Mouse (Mus musculus) embryonic facial prominence, embryonic 11.5 days (tissue): ENCODE measurements around the gene Epha3. TPM values are rescaled to one million over a fixed set of nuclear protein-coding genes. Genes with fewer than 3 reads are reported as not detected.

Source experiments
- ATAC-seq: fragments of 200-750 bp; cut with Nextera tagmentation; replicated peaks from 2 replicates; pipeline ENCODE4 v1.8.0; 2017; ENCODE audit warnings: low read depth; ENCODE audit not compliant: insufficient number of reproducible peaks, low FRiP score, low TSS enrichment
- DNase-seq: peaks from one replicate; pipeline ENCODE4 v3.0.0-alpha.2; 2015; ENCODE audit warnings: low spot score
- H3K27ac ChIP-seq: fragments of 300-500 bp; sonication (generic); replicated peaks from 2 replicates; pipeline ENCODE4 v1.5.1; 2014; ENCODE audit warnings: mild to moderate bottlenecking, low read depth, low read length, control low read depth
- H3K27me3 ChIP-seq: fragments of 300-500 bp; sonication (generic); 2 replicates; pipeline ENCODE4 v1.6.1; 2014; ENCODE audit warnings: mild to moderate bottlenecking, low read length, moderate library complexity, mixed read lengths; ENCODE audit not compliant: control insufficient read depth, insufficient read depth
- H3K36me3 ChIP-seq: fragments of 300-500 bp; sonication (generic); replicated peaks from 2 replicates; pipeline ENCODE4 v1.6.1; 2014; ENCODE audit warnings: low read depth, mild to moderate bottlenecking, low read length, moderate library complexity, mixed read lengths; ENCODE audit not compliant: control insufficient read depth, insufficient read depth
- H3K4me1 ChIP-seq: fragments of 300-500 bp; sonication (generic); 2 replicates; pipeline ENCODE4 v1.6.1; 2014; ENCODE audit warnings: low read length, mixed read lengths; ENCODE audit not compliant: control insufficient read depth, insufficient read depth
- H3K4me2 ChIP-seq: fragments of 300-500 bp; sonication (generic); 2 replicates; pipeline ENCODE4 v1.6.1; 2014; ENCODE audit warnings: low read depth, mild to moderate bottlenecking, control low read depth, low read length, moderate library complexity
- H3K4me3 ChIP-seq: fragments of 300-500 bp; sonication (generic); 2 replicates; pipeline ENCODE4 v1.5.1; 2014; ENCODE audit warnings: low read depth, low read length, control low read depth
- H3K9ac ChIP-seq: fragments of 300-500 bp; sonication (generic); replicated peaks from 2 replicates; pipeline ENCODE4 v1.6.1; 2014; ENCODE audit warnings: mild to moderate bottlenecking, control low read depth, low read length
- H3K9me3 ChIP-seq: fragments of 300-500 bp; sonication (generic); replicated peaks from 2 replicates; pipeline ENCODE4 v1.6.1; 2016; ENCODE audit warnings: mild to moderate bottlenecking, low read length, inconsistent platforms, mixed read lengths; ENCODE audit not compliant: control insufficient read depth
- WGBS: fragments of 180-500 bp; shearing (Covaris S2); extraction: QIAGEN DNeasy Blood & Tissue Kit; methylation state at CpG from one replicate; pipeline ENCODE4 v1.1.7; 2014; 5-methylcytosine and 5-hydroxymethylcytosine counted together
- polyA plus RNA-seq: library from polyadenylated mRNA; unstranded; fragments of >200 nt; fragmentation: Nextera tagmentation; extraction: Ambion mirVana; gene quantifications from 2 replicates; pipeline ENCODE4 v1.2.1, GENCODE M21; 2014

Gene Epha3
- polyA plus RNA-seq, 1 experiment from 2014 or later: 51.5 TPM

DNA sequence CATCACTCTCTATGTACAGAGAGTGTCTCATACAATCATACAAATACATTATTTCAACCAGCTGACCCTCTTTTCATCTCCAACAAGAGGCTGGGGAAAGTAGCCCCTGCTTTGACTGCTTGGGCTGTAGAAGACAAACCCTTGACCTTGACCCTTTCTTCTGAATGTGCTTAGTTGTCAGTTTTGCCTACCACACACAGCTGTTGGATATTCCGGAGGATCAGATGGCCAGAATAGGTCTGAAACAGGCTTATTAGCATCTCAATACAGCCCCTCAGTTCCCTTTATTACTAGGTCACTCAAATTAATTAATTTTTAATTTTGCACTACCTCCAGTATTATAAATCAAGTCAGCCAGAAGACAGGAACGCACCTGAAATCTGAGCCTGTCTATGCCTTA is 116.2 kb downstream of the Epha3 start:
- H3K4me3 ChIP-seq: no peak overlapping the region
- DNase-seq (peak; percentile 19), ATAC-seq (peak; percentile 68)

GRCm38 (mm10) chr16:63745465-63745864 is 118.5 kb downstream of the Epha3 start:
- H3K9ac ChIP-seq: no peak overlapping the region

More for the DNA sequence above, 116.2 kb downstream of the Epha3 start:
- Histone ChIP-seq H3K36me3 (no peaks in the 10 kb centered on the region), H3K4me1 (no peaks in the 10 kb centered on the region), H3K9me3 (no peaks in the 10 kb centered on the region), H3K4me2 (no peak overlapping the region), H3K27me3 (no peaks in the 10 kb centered on the region), H3K9ac (no peak overlapping the region), H3K27ac (no peak overlapping the region)
- 37% methylated on average over 2 of the region's 2 CpGs for WGBS

GRCm38 (mm10) chr16:63743208-63743854 is 120.6 kb downstream of the Epha3 start:
- H3K36me3 ChIP-seq: no peaks in the 10 kb centered on the region
- H3K4me2 ChIP-seq: no peak overlapping the region
- no peaks in the 10 kb centered on the region for H3K9me3 ChIP-seq
- no peaks in the 10 kb centered on the region for H3K27me3 ChIP-seq
- no peak overlapping the region for H3K9ac ChIP-seq
- no peak overlapping the region for H3K27ac ChIP-seq
- ATAC-seq: no peak
- H3K4me3 ChIP-seq: no peak overlapping the region
- DNase-seq: no peak
- H3K4me1 ChIP-seq: no peaks in the 10 kb centered on the region
- WGBS: 73% methylated on average over 9 of the region's 9 CpGs

More at GRCm38 (mm10) chr16:63745465-63745864, 118.5 kb downstream of the Epha3 start:
- Histone ChIP-seq H3K36me3 (no peaks in the 10 kb centered on the region), H3K27me3 (no peaks in the 10 kb centered on the region), H3K4me1 (no peaks in the 10 kb centered on the region), H3K4me2 (no peak overlapping the region), H3K9me3 (no peaks in the 10 kb centered on the region), H3K27ac (no peak overlapping the region), H3K4me3 (no peak overlapping the region)
- DNase-seq (peak; percentile 58), ATAC-seq (no peak)
- WGBS: 33% methylated on average over 5 of the region's 5 CpGs

GRCm38 (mm10) chr16:63719235-63719634 is 144.7 kb downstream of the Epha3 start:
- Histone ChIP-seq H3K27ac (no peak overlapping the region), H3K4me3 (no peak overlapping the region), H3K36me3 (no peaks in the 10 kb centered on the region), H3K4me1 (no peaks in the 10 kb centered on the region), H3K9ac (no peak overlapping the region), H3K4me2 (no peak overlapping the region), H3K9me3 (no peaks in the 10 kb centered on the region), H3K27me3 (no peaks in the 10 kb centered on the region)
- DNase-seq: no peak
- ATAC-seq: no peak
- WGBS: 71% methylated on average over 1 of the region's 1 CpGs

DNA sequence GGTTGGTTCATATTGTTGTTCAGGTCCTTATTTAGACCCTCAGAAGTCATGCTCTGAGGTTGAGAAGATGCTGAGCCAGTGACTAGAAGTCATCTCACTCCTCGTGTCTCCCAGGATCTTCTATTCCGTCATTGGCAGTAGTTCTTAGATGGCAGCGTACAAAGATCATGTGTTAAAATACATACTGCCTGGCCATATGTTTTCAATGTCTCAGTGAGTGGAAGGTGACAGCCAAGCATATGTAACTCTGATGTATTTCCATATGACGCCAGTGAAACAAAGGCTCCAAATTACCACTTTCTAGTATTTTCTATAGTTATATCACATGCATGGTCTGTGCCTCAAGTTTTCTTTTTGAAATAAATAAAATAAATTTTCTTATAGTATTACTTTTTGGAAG is 146.7 kb downstream of the Epha3 start:
- Histone ChIP-seq H3K27me3 (no peaks in the 10 kb centered on the region), H3K36me3 (no peaks in the 10 kb centered on the region), H3K9ac (no peak overlapping the region), H3K4me3 (no peak overlapping the region), H3K27ac (no peak overlapping the region), H3K4me1 (no peaks in the 10 kb centered on the region), H3K4me2 (no peak overlapping the region), H3K9me3 (no peaks in the 10 kb centered on the region)
- ATAC-seq: no peak
- WGBS: 90% methylated on average over 4 of the region's 4 CpGs
- DNase-seq: no peak

GRCm38 (mm10) chr16:63706912-63707868 is 156.8 kb downstream of the Epha3 start:
- H3K27ac ChIP-seq: no peak overlapping the region
- H3K4me2 ChIP-seq: no peak overlapping the region
- H3K4me1 ChIP-seq: no peaks in the 10 kb centered on the region
- 75% methylated on average over 17 of the region's 17 CpGs for WGBS
- no peaks in the 10 kb centered on the region for H3K36me3 ChIP-seq
- H3K9me3 ChIP-seq: no peaks in the 10 kb centered on the region
- H3K4me3 ChIP-seq: no peak overlapping the region
- H3K27me3 ChIP-seq: no peaks in the 10 kb centered on the region
- ATAC-seq (no peak), DNase-seq (no peak)
- no peak overlapping the region for H3K9ac ChIP-seq

GRCm38 (mm10) chr16:63689371-63689770 is 174.6 kb downstream of the Epha3 start:
- H3K27ac ChIP-seq: no peak overlapping the region
- H3K9me3 ChIP-seq: no peaks in the 10 kb centered on the region
- H3K9ac ChIP-seq: no peak overlapping the region
- H3K4me3 ChIP-seq: no peak overlapping the region
- no peaks in the 10 kb centered on the region for H3K36me3 ChIP-seq
- ATAC-seq (no peak), DNase-seq (no peak)
- H3K27me3 ChIP-seq: no peaks in the 10 kb centered on the region
- H3K4me2 ChIP-seq: no peak overlapping the region
- WGBS: 85% methylated on average over 3 of the region's 3 CpGs
- H3K4me1 ChIP-seq: no peaks in the 10 kb centered on the region

DNA sequence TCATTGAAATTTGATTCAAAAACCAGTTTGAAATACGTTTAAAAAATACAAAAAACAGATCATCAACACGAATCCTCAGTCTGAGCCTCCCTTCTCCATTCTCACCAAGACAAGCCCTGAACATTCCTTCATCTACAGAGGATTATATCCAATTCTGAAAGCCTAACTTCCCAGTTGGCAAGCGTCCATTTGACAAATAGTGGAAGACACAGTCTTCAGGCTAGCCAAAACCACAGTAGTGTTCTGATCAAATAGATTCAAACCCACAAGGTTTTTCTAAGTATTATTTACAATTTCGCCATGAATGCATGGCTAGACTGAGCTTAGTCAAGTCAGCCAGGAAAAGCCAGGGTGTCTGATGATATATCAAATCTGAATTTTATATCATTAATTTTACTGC is 179.8 kb downstream of the Epha3 start:
- 81% methylated on average over 4 of the region's 4 CpGs for WGBS
- no peaks in the 10 kb centered on the region for H3K36me3 ChIP-seq
- no peak overlapping the region for H3K27ac ChIP-seq
- no peaks in the 10 kb centered on the region for H3K4me1 ChIP-seq
- DNase-seq (no peak), ATAC-seq (no peak)
- no peak overlapping the region for H3K9ac ChIP-seq
- H3K4me2 ChIP-seq: no peak overlapping the region
- no peak overlapping the region for H3K4me3 ChIP-seq
- H3K27me3 ChIP-seq: no peaks in the 10 kb centered on the region
- H3K9me3 ChIP-seq: no peaks in the 10 kb centered on the region
